Mouse (Mus musculus) MEL-GATA-1-ER (cell line): ENCODE data around the gene Stradb.

Source experiments
- DNase-seq: peaks from one replicate; pipeline ENCODE4 v3.0.0-alpha.2; 2012; ENCODE audit warnings: low read depth; ENCODE audit errors: extremely low read depth

Gene Stradb

DNA sequence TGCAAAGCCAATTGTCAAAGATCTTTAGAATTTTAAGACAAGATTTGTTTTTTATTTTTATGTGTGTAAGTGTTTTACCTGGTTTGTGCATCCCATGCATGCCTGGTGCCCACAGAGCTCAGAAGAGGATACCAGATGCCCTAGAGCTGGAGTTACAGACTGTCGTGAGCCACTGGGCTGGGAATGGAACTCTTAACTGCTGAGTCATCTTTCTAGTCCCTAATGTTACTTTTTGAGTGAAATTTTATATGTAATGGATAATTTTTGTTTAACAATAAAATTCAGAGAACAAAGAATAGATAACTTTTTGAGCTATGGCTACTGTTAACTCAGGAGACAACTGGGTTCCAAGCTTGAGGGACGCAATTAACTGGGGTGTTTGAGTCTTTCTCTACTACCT lies 13.6 kb upstream of the Stradb start:
- no peak for DNase-seq

DNA sequence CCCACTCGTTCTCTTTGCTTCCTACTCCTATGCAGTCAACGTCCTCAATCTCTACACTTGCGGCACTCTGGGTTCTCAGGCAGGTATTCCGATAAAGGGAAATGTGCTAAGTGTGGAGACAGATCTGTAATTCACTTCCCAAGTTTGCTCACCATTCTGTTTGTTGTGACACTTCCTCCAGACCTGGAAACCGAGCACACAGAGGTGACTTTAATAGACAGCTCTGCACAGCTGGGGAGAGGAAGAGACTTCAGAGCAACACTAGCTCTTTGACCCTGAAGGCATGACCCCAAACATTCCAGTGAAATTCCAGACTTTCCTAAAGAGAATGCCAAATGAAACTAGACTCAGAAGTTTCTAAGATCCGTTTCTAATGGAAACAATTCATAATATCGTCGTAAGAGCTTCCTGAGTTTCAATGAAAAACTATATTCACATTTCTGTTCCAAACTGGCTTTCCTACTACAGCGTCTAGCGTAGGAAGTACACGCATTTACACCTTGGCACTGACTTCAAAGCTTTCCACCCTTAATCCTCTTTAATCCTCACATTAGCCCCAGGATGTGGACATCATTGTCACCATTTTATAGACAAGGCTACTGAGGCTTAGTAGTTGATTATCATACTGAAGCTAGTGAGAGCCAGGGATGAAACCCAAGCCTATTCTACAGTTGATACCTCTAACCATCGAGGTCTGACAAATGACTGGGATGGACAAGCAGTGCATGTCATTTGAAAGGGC lies 12.0 kb upstream of the Stradb start:
- DNase-seq = no peak

DNA sequence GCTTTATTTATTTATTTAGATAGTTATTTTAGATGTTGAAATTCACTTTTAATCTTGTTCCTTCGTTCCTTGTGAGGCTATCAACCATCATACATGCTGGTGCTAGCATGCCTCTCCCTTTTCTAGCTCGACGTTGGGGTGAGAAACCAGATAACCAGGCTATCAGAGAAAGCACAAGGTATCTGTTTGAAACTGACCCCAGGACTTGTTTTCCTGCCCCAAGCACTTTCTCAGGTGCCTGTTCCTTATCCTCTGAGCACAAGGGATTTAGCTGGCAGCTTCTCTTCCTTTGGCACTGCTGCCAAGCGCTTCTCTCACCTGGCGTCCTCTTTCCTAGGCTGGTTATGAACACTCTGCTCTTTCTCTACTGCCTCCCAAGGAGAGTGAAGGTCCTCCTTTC lies 10.9 kb upstream of the Stradb start:
- DNase-seq = no peak

DNA sequence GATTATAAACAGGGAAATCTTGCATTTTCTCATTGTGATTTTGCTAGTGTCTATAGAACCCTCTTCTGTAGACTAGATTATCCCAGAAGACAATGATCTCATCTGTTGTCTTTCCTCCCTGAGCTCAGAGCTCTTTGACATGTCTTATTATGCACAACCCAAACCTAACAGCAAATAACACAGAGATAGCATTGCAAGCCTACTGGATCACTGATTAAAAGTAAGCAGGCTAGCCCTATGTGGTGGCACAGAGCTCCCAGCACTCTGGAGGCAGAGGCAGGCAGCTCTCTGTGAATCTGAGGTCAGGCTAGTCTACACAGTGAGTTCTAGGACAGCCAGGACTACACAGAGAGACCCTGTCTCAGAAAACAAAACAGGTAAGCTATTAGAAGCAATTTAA lies 10.5 kb upstream of the Stradb start:
- DNase-seq = no peak

DNA sequence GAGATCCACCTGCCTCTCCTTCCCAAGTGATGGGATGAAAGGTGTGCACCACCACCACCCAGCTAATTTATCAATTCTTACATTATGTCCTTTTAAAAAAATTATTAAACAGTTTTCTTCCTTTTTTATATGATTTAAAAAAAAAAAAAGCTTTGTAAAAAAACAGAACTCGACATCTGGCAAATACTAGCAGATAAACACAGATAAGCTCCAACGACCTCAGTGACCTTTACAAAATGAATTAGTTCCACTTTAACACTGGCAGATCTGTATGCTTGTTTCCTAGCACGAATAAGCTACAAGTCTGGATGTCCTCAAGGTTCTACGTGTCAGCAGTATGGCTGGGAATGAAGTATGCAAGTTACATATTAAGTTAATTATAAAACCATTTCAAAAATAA lies 5.8 kb upstream of the Stradb start:
- DNase-seq = no peak

DNA sequence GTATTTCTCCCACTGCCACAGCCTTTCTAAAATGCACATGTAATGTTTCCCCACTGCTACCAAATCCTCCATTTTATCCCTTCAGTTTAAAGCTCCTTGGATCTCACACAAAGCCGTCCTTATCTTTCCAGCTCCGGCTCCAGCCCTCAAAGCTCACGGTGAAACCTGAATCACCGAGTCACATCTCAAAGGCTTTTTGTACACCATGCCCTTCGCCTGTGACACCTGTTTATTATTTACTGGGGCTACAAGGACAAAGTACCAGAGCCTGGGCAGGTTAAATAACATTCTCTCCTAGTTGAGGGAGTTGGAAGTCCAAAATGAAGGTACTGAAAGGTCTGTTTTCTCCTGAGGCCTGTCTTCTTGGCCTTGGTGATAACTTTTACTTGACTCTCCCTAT lies 3.3 kb upstream of the Stradb start:
- DNase-seq = no peak

DNA sequence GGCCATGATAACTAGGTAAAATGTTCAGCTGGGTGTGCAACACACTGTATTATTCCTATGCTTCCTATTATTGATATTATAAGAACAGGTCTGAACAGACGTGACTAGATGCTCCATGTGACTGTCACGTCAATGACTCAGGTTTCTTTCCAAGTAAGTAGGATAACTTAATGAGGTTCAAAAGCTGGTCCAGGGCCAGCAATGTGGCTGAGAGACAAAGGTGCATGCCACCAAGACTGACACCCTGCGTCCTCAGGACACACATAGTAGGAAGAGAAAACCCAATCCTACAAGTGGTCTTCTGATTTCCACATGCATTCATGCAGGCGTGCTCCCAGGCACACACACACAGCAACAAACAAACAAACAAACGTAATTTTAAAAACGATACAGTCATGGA lies 2.2 kb upstream of the Stradb start:
- no peak for DNase-seq

DNA sequence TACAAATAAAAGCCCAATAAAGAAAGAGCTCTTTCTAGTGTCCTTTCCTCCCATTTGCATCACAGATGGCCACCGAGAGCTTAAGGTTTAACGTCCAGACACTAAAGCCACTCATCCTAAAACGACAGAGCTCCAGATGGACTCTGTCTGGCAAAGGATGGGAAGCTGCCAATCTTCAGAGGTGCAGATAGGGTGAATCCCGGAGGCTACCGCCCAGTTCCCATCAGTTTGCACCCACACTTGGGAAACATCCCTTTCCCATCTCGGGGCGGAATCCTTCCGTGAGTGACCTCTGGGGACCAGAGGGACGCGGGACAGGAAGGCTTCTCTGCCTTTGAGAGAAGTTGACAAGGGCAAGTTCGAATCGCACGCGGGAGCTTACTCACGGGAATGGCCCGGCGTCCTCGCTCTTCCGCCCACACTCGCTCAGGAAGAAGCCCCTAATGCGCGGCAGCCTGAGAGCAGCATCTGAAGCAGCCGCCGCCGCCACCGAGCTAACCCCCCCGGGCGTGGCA lies 414 bp upstream of the Stradb start:
- no peak for DNase-seq

DNA sequence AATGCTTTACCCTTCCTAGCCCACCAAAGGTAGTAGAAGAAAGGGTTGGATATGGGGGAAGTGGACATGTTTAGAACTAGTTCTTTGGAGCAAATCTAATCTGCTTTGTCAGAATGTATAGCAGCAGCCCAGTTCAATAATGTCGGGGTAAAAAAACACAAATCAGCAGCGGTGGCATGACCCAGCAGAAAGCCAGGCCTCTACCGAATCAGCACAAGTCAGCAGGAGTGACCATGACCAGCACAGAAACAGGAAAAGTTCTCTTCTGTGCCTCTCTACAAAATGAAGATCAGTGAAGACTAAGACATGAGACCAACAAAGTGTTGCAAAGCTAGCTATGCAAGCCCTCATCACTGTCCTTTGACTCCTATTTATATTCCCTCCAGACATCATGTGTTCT lies 9.0 kb downstream of the Stradb start:
- no peak for DNase-seq

DNA sequence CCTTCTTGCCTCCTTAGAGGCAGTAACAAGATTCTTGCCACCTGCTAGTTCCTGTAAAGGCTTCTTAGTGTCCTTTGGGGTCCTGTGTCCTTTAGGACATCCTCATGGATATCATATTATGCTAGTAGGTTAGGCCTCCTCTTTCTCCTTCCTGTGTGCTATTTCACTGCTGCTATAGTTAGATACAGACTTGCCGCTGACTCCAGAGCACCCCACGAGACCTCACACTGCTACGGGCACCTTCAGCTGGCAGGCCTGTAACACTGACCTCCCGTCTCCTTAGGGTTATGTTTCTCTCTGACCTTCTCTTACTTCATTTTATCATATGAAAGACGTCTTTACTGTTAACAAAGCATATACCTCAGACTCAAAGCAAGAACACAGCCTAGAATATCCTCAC lies 11.3 kb downstream of the Stradb start:
- DNase-seq = no peak

DNA sequence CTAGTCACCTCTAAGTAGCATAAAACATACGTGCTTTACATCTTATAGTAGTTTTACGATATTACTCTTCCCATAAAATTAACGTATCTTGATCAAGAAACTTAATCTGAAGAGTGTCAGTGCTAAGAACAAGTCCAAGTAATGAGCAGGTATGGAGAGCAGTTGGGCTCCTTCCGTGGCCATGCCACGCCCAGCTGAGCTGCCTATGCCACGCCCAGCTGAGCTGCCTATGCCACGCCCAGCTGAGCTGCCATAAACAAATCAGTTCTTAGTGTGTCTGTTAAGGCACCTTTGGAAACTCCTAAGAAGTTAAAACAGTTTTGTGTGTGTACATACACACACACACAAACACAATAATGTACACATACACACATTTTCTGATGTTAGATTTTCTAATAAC lies 19.8 kb downstream of the Stradb start:
- DNase-seq = no peak

DNA sequence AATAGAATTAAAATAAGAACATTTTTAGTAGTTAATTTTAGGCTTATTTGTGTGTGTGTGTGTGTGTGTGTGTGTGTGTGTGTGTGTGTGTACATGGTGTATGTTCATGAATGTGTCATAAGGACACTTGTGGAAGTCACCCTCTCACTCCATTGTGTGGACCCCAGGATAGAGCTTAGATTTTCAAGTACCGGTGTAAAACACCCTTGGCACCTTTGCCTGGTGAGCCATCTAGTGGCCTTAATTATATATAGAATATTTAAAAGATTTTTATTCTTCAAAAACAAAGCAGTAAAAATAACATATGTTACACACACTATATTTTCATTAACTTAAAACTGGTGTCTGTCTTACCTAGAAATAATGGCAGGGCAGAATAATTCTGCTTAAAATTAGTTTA lies 20.4 kb downstream of the Stradb start:
- no peak for DNase-seq

DNA sequence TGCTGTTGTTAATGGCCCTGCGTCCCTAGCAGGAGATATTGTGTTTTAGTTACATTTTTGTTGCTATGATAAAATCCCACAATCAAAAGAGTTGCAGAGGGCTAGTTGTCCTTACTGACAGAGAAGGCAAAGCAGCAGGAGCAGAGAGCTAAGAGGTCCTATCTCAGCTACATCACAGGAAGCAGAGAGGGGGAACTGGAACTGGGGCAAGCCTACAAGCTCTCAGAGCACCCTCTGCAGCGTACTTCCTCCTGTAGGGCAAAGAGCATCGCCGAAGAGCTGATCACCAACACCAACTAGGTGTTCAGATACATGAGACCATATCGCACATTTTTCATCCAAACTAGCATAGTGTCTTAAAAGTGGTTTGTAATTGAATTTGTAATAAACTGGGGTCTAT lies 22.0 kb downstream of the Stradb start:
- no peak for DNase-seq

DNA sequence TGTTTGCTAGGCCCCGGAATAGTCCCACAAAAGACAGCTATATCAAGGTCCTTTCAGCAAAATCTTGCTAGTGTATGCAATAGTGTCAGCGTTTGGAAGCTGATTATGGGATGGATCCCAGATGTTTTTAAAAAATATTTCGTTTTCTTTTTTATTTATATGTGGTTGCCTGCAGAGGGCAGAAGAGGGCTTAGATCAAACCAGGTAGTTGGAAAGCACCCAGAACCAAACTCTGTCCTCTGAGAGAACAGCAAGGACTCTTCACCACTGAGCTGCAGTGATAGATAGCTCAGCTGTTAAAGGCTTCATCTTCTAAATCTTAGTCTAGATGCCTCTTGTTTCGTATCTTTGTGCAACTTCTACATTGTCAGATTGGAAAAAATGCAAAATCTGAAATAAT lies 35.9 kb downstream of the Stradb start:
- DNase-seq = peak; percentile 24

DNA sequence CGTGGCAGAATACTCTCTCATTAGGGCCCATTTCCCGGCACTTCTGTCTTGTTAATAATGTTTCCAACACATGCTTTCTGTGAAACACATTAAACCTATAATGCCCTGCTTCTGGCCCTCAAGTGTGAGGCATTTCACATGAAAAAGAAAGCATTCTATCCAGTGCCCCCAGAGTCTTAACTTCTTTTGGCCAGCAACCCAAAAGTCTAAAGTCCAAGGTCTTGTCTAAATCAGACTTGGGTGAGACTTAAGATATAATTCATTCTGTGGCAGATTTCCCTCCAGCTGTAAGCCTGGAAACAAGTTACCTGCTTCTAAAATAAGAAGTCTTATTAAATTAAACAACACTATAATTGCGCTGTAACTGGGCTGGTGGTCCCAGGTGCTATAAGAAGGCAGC lies 48.2 kb downstream of the Stradb start:
- no peak for DNase-seq

DNA sequence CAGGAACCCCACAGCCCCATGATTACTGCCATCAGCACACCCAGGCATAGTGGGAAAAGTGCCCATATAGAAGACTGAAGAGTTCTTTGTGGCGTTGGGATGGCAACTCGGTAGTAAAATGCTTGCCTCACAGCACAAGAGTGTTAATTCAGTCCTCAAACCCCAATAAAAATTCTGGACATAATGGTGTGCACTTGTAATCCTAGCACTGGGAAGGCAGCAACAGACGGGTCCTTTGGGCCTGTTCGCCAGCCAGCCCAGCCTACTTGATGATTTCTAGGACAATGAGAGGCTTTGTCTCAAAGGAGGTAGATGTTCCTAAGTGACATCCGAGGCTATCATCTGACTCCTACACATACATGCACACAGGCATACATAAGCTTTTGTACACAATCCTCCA lies 64.4 kb downstream of the Stradb start:
- DNase-seq = no peak
